In the genomic region with DNA sequence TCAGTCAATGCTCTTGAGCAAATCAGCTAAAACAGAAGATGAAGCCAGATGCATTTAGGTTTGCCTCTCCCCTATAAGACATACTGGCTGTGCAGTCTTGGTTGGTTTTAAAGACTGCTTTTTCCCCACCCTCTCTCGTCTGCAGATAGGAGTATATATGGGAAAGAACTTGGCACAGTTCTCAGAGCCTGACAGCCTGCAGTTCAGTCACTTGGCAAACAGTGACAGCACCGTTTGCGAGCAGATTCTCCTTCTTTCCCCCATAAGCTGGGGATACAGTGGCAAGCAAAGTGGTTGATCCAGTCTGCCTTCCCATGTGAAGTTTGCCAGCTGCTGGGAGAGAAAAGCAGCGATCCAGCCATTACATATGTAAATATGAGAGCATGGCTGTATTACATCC, we compare ENCODE assay signal across 15 mouse cellular contexts. TPM values are rescaled to one million over a fixed set of nuclear protein-coding genes. Genes with fewer than 3 reads are reported as not detected.
DNase-seq lines count a peak whose midpoint lies in the region; ATAC-seq and TF ChIP-seq lines count a peak whose summit lies in the region.
"Had no signal": no experiment of that assay in that cellular context is flagged by ENCODE, and none has a peak within 500 bp of the region (broad histone marks: within the 10 kb centered on the region; RNA-seq: fewer than 3 reads in every experiment).

No protein-coding gene starts in this region.

- DNase-seq in left cerebral cortex, postnatal 10 days (ENCODE audit: extremely low spot score in 1 of 2, low spot score in 2 of 2) = peak; percentile 23 to 65
- no peak for DNase-seq in left cerebral cortex, adult 9 months (ENCODE audit: low spot score in 2 of 2)
- peak; percentile 40 to 67 for DNase-seq in cerebellum, adult 2 months
- DNase-seq in layer of hippocampus, adult 2 months (ENCODE audit: low spot score in 2 of 2) = peak; percentile 49 to 55
- DNase-seq in T-cell, adult 2 months (ENCODE audit: low spot score) = no peak
- DNase-seq in adrenal gland, postnatal 36 days = no peak
- DNase-seq: gastrocnemius, adult 2 months; kidney, adult 8-10 months; lung, postnatal 10 days had no signal

- 0 out of 2 replicates have a peak overlapping the region, but pooled peaks have one; percentile 8 for H3K27ac ChIP-seq in forebrain, embryonic 13.5 days
- H3K27ac ChIP-seq in forebrain, embryonic 12.5 days = no peak overlapping the region
- no peak overlapping the region for H3K27ac ChIP-seq in cerebellum, adult 2 months (ENCODE audit: insufficient read depth, low read length)
- H3K27ac ChIP-seq in layer of hippocampus, adult 2 months = peak overlapping the region; percentile 70
- H3K27ac ChIP-seq: gastrocnemius, adult 2 months; neural tube, embryonic 12.5 days had no signal

- TF ChIP-seq POLR2A in cerebellum, adult 2 months (IDR thresholded peaks at IDR 0.05; ENCODE audit: borderline replicate concordance, insufficient read depth, low read length) = no peak

- intact Hi-C loops in left cerebral cortex, postnatal 10 days (cut with DNase I) = no loop called here

- ATAC-seq in forebrain, embryonic 13.5 days = peak; percentile 84; the same call in 1 of the 2 replicates
- no peak for ATAC-seq in forebrain, embryonic 12.5 days (ENCODE audit: low FRiP score)
- ATAC-seq: Patski had no signal

- H3K36me3 ChIP-seq in forebrain, embryonic 13.5 days (ENCODE audit: poor library complexity, severe bottlenecking) = peaks cover 10% of the 10 kb centered on the region; the same call in 1 of the 2 replicates
- H3K36me3 ChIP-seq in forebrain, embryonic 12.5 days (replicated peaks) = peaks cover 12% of the 10 kb centered on the region; the same call in 1 of the 2 replicates
- H3K36me3 ChIP-seq: heart, embryonic 12.5 days had no signal

- no peak overlapping the region for H3K4me3 ChIP-seq in forebrain, embryonic 13.5 days
- no peak overlapping the region for H3K4me3 ChIP-seq in forebrain, embryonic 12.5 days (replicated peaks)
- no peak overlapping the region for H3K4me3 ChIP-seq in cerebellum, adult 2 months (replicated peaks; ENCODE audit: insufficient read depth, low read depth, low read length)
- peak overlapping the region; percentile 13; the same call in 1 of the 2 replicates for H3K4me3 ChIP-seq in layer of hippocampus, adult 2 months
- H3K4me3 ChIP-seq: gastrocnemius, adult 2 months; heart, embryonic 12.5 days; neural tube, embryonic 12.5 days had no signal

- H3K4me1 ChIP-seq in forebrain, embryonic 13.5 days = 0 out of 2 replicates have a peak, but pooled peaks cover 2% of the 10 kb centered on the region
- H3K4me1 ChIP-seq in forebrain, embryonic 12.5 days = no peaks in the 10 kb centered on the region; the same call in 1 of the 2 replicates
- peaks cover 23% of the 10 kb centered on the region for H3K4me1 ChIP-seq in cerebellum, adult 2 months (ENCODE audit: control insufficient read depth, insufficient read depth, low read length)
- H3K4me1 ChIP-seq: heart, embryonic 12.5 days; neural tube, embryonic 12.5 days had no signal

- no peak for TF ChIP-seq CTCF in cerebellum, adult 2 months (IDR thresholded peaks at IDR 0.05; ENCODE audit: borderline replicate concordance, insufficient read depth, low read depth, low read length)
- TF ChIP-seq CTCF in layer of hippocampus, adult 2 months (conservative IDR thresholded peaks at IDR 0.05) = no peak

- 82% methylated on average over 4 of the region's 4 CpGs for WGBS in forebrain, embryonic 13.5 days
- WGBS in forebrain, embryonic 12.5 days = 89% methylated on average over 4 of the region's 4 CpGs
- WGBS in cerebellum, adult 2 months = 6% methylated on average over 4 of the region's 4 CpGs

- H3K4me2 ChIP-seq in forebrain, embryonic 13.5 days = no peak overlapping the region
- no peak overlapping the region for H3K4me2 ChIP-seq in forebrain, embryonic 12.5 days
- H3K4me2 ChIP-seq: heart, embryonic 12.5 days; midbrain, embryonic 11.5 days; neural tube, embryonic 12.5 days had no signal

- no peak overlapping the region for H3K9ac ChIP-seq in forebrain, embryonic 13.5 days
- H3K9ac ChIP-seq in forebrain, embryonic 12.5 days = no peak overlapping the region
- H3K9ac ChIP-seq: heart, embryonic 12.5 days; neural tube, embryonic 12.5 days had no signal

- H3K27me3 ChIP-seq in forebrain, embryonic 13.5 days = no peaks in the 10 kb centered on the region
- no peaks in the 10 kb centered on the region for H3K27me3 ChIP-seq in forebrain, embryonic 12.5 days
- no peaks in the 10 kb centered on the region for H3K27me3 ChIP-seq in cerebellum, adult 2 months (ENCODE audit: control insufficient read depth, insufficient read depth, low read length)
- H3K27me3 ChIP-seq: heart, embryonic 12.5 days; neural tube, embryonic 12.5 days had no signal

- H3K9me3 ChIP-seq in forebrain, embryonic 13.5 days (replicated peaks) = no peaks in the 10 kb centered on the region
- no peaks in the 10 kb centered on the region for H3K9me3 ChIP-seq in forebrain, embryonic 12.5 days
- H3K9me3 ChIP-seq: neural tube, embryonic 12.5 days had no signal

RNA-seq across cellular contexts. Expression of a gene that starts 12.3 kb away (rescaled TPM):
- polyA plus RNA-seq in forebrain, embryonic 13.5 days (2015; fragmentation: Nextera tagmentation; extraction: Ambion mirVana) = 46.0 and 61.4 TPM in 2 replicates
- 123 and 130 TPM in 2 replicates for polyA plus RNA-seq in forebrain, embryonic 12.5 days (2016; fragmentation: Nextera tagmentation; extraction: Ambion mirVana)
- 10 to 100 TPM; 40.0 to 45.4 TPM for total RNA-seq in left cerebral cortex, postnatal 10 days (2021)
- polyA plus RNA-seq in cerebellum, adult 2 months (2012; rRNA removed) = 98.1 and 102 TPM in 2 replicates
- 100 to 1,000 TPM in 1 of 2 experiments, 10 to 100 TPM in 1; 97.3 to 101 TPM for total RNA-seq in layer of hippocampus, adult 2 months (2021)
- 10 to 100 TPM; 13.8 to 78.8 TPM for total RNA-seq in adrenal gland, postnatal 36 days (2021)

Comparison
In these comparisons a context has a peak if more than half of its experiments do, and no peak if none do; other contexts are left out.
1. H3K27ac ChIP-seq: peak in forebrain, embryonic 13.5 days (single experiment) and layer of hippocampus, adult 2 months (single experiment); none in forebrain, embryonic 12.5 days (single experiment) and cerebellum, adult 2 months (single experiment).
2. DNase-seq: peak in left cerebral cortex, postnatal 10 days (2 of 2), cerebellum, adult 2 months (2 of 2) and layer of hippocampus, adult 2 months (2 of 2); none in left cerebral cortex, adult 9 months (0 of 2), T-cell, adult 2 months (single experiment) and adrenal gland, postnatal 36 days (0 of 2).